Mouse (Mus musculus): ENCODE measurements around the gene Myo9a. TPM values are rescaled to one million over a fixed set of nuclear protein-coding genes. Genes with fewer than 3 reads are reported as not detected.
"Not testable (repeated sequence)": the region's sequence is repeated elsewhere in the genome, so short reads cannot be mapped to it uniquely, and the experiment has no call there.

Myo9a gene
- total RNA-seq, 2 experiments from 2014 or later, result 13.4 to 21.5 TPM

GRCm38 (mm10) chr9:59945241-59945640 lies 194.5 kb downstream of the Myo9a start:
- no peak for ATAC-seq (replicated peaks; ENCODE audit: low FRiP score, poor library complexity, severe bottlenecking)

GRCm38 (mm10) chr9:59947271-59947670 lies 196.6 kb downstream of the Myo9a start:
- ATAC-seq (replicated peaks; ENCODE audit: low FRiP score, poor library complexity, severe bottlenecking), result no peak

- ATAC-seq (replicated peaks; ENCODE audit: low FRiP score, poor library complexity, severe bottlenecking), result no peak
Observed at GRCm38 (mm10) chr9:59948226-59948625, 197.5 kb downstream of the Myo9a start.

GRCm38 (mm10) chr9:59948691-59949250 lies 198.1 kb downstream of the Myo9a start:
- ATAC-seq (replicated peaks; ENCODE audit: low FRiP score, poor library complexity, severe bottlenecking), result no peak

GRCm38 (mm10) chr9:59949511-59949910 lies 198.8 kb downstream of the Myo9a start:
- no peak for ATAC-seq (replicated peaks; ENCODE audit: low FRiP score, poor library complexity, severe bottlenecking)

GRCm38 (mm10) chr9:59949981-59950380 lies 199.3 kb downstream of the Myo9a start:
- ATAC-seq (replicated peaks; ENCODE audit: low FRiP score, poor library complexity, severe bottlenecking), result no peak

GRCm38 (mm10) chr9:59951001-59951750 lies 200.5 kb downstream of the Myo9a start:
- ATAC-seq (replicated peaks; ENCODE audit: low FRiP score, poor library complexity, severe bottlenecking), result no peak

GRCm38 (mm10) chr9:59951943-59952342 lies 201.2 kb downstream of the Myo9a start:
- ATAC-seq (replicated peaks; ENCODE audit: low FRiP score, poor library complexity, severe bottlenecking), result no peak

- no peak for ATAC-seq (replicated peaks; ENCODE audit: low FRiP score, poor library complexity, severe bottlenecking)
Observed at GRCm38 (mm10) chr9:59952515-59953070, 201.9 kb downstream of the Myo9a start.

GRCm38 (mm10) chr9:59953556-59953955 lies 202.9 kb downstream of the Myo9a start:
- ATAC-seq (replicated peaks; ENCODE audit: low FRiP score, poor library complexity, severe bottlenecking), result no peak

- no peak for ATAC-seq (replicated peaks; ENCODE audit: low FRiP score, poor library complexity, severe bottlenecking)
Observed at GRCm38 (mm10) chr9:59955199-59955598, 204.5 kb downstream of the Myo9a start.

GRCm38 (mm10) chr9:59955692-59956091 lies 205.0 kb downstream of the Myo9a start:
- no peak for ATAC-seq (replicated peaks; ENCODE audit: low FRiP score, poor library complexity, severe bottlenecking)

- no peak for ATAC-seq (replicated peaks; ENCODE audit: low FRiP score, poor library complexity, severe bottlenecking)
Observed at GRCm38 (mm10) chr9:59956496-59956895, 205.8 kb downstream of the Myo9a start.

GRCm38 (mm10) chr9:59958115-59958514 lies 207.4 kb downstream of the Myo9a start:
- not testable (repeated sequence) for ATAC-seq (replicated peaks; ENCODE audit: low FRiP score, poor library complexity, severe bottlenecking)

GRCm38 (mm10) chr9:59959276-59959675 lies 208.6 kb downstream of the Myo9a start:
- peak; percentile 20; the same call in 1 of the 2 replicates for ATAC-seq (replicated peaks; ENCODE audit: low FRiP score, poor library complexity, severe bottlenecking)

- no peak for ATAC-seq (replicated peaks; ENCODE audit: low FRiP score, poor library complexity, severe bottlenecking)
Observed at GRCm38 (mm10) chr9:59960559-59960958, 209.9 kb downstream of the Myo9a start, which contains the start of gene Nr2e3. Gene Nr2e3, minus strand, starts transcription at chr9:59960659.

GRCm38 (mm10) chr9:59961201-59961955 lies 210.7 kb downstream of the Myo9a start:
- no peak for ATAC-seq (replicated peaks; ENCODE audit: low FRiP score, poor library complexity, severe bottlenecking)

GRCm38 (mm10) chr9:59964367-59964766 lies 213.7 kb downstream of the Myo9a start:
- ATAC-seq (replicated peaks; ENCODE audit: low FRiP score, poor library complexity, severe bottlenecking), result no peak

- ATAC-seq (replicated peaks; ENCODE audit: low FRiP score, poor library complexity, severe bottlenecking), result no peak
Observed at GRCm38 (mm10) chr9:59965046-59965445, 214.3 kb downstream of the Myo9a start.

- ATAC-seq (replicated peaks; ENCODE audit: low FRiP score, poor library complexity, severe bottlenecking), result peak; percentile 71
Observed at GRCm38 (mm10) chr9:59969383-59969782, 218.7 kb downstream of the Myo9a start.
